Mouse (Mus musculus) lung, postnatal 14 days (tissue): ENCODE measurements around the gene Qrich2.
A peak's percentile ranks its signal among the peaks of the same experiment; 100 is the strongest.
"Not testable (repeated sequence)": the region's sequence is repeated elsewhere in the genome, so short reads cannot be mapped to it uniquely, and the experiment has no call there.

ENCODE experiments used
- DNase-seq: peaks from one replicate; pipeline ENCODE4 v3.0.0; 2021

Qrich2 gene

GRCm38 (mm10) chr11:116488693-116489375 is 22.8 kb upstream of the Qrich2 start:
- no peak for DNase-seq

DNA sequence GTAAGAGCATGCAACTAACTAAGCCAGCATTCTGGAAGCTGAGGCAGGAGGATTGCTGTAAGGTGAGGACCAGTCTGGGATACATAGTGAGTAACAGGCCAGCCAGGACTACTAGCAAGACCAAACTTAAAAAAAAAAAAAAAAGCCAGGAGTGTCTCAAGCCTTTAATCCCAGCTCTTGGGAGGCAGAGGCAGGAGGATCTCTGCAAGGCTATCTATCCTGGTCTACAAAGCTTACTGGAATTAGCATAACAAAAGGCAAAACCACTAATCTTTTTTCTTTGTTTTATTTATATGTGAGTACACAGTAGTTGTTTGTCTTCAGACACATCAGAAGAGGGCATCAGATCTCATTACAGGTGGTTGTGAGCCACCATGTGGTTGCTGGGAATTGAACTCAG is 22.2 kb upstream of the Qrich2 start:
- DNase-seq, result no peak

- DNase-seq, result no peak
Observed at GRCm38 (mm10) chr11:116484261-116484660, 18.2 kb upstream of the Qrich2 start.

GRCm38 (mm10) chr11:116481776-116482175 is 15.7 kb upstream of the Qrich2 start:
- DNase-seq, result no peak

GRCm38 (mm10) chr11:116480975-116481374 is 14.9 kb upstream of the Qrich2 start:
- no peak for DNase-seq

GRCm38 (mm10) chr11:116479832-116480231 is 13.8 kb upstream of the Qrich2 start:
- no peak for DNase-seq

- no peak for DNase-seq
Observed at GRCm38 (mm10) chr11:116478978-116479377, 12.9 kb upstream of the Qrich2 start.

DNA sequence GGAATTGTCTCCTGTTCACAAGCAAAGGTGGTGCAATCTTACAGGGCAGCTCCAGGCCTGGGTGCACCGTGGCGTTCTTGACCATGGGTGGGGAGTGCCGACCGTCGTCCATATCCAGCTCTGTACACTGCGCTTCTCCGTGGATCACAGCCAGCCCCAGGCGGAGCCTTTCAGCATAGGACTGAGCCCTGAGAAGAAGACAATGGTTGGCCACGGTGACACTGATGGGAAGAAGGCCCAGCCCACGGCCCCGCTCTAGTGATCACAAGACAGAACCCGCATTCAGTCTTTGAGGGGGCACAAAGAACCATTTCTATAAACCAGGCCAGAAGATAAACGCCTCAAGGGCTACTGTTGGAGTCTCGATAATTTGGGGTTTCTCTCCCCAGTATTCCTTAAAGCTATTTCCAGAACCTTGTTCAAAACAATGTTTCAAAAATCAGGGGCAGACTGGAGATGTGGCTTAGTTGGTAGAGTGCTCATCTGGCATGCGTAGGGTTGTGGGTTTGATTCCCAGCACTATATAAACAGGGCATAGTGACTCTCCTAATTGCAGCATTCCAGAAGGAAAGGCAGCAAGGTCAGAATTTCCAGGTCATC is 11.2 kb upstream of the Qrich2 start:
- DNase-seq, result no peak

- no peak for DNase-seq
Observed at GRCm38 (mm10) chr11:116476696-116477095, 10.7 kb upstream of the Qrich2 start.

DNA sequence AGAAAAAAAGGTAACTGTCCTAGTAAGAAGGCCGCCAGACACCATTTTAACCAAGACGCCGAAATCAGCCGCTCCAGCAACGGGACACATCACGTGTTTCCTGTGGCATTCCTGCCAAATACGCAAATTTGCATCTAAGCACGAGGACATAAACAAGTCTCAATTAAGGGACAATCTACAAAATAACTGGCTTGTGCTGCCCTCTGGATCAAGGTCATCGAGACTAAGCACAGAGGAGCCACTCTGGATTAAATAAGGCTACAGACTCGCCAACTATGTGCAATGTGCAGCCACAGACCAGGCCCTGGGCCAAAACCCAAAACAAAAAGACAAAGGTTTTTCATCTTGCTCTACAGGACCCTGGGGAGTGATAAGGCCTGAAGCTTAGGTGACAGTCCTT is 10.0 kb upstream of the Qrich2 start:
- DNase-seq, result no peak

DNA sequence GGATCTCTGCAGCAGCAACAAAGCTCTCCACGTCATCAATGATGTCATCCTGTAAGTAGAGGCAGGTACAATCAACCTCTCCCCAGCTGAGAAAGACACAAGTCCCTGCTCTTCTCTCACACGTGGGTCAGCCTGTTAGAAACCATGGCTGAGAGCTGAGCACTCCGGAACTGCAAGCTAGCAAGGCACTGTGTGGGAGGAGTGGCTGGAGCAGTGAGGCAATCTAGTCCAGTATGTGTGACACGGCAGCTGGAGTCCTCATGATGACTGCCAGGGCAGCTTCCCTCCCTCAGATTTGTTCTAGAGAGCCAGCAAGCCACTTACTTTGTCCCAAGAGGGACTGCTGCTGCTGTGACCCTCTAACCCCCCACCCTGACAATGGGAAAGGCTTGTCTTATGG is 6.2 kb upstream of the Qrich2 start:
- DNase-seq, result peak; percentile 10

- no peak for DNase-seq
Observed at GRCm38 (mm10) chr11:116470896-116471295, 4.9 kb upstream of the Qrich2 start.

DNA sequence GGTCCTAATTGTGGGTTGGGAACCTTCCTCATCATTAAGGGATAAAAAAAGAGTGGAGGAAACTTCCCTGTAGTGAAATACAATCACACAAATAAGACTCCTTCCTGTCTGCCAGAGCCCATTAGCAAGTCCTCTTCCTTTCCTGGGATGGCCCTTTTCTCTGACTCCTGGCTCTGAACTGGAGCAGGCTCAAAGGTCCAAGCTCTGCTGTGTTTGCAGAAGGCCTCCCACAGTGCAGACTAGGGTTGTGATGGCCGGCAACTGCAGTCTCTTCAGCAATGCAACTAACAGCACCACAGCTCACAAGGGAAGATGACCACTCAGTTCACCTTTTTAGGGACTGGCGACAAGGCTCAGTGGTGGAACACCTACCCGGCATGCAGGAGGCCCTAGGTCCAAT is 4.2 kb upstream of the Qrich2 start:
- DNase-seq, result no peak

DNA sequence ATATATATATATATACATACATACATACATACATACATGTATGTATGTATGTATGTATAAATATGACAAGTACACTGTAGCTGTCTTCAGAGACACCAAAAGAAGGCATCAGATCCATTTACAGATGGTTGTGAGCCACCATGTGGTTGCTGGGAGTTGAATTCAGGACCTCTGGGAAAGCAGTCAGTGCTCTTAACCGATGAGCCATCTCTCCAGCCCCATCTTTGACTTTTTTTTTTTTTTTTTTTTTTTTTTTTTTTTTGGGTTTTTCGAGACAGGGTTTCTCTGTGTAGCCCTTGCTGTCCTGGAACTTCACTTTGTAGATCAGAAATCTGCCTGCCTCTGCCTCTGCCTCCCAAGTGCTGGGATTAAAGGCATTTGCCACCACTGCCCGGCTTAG is 2.3 kb upstream of the Qrich2 start:
- DNase-seq, result not testable (repeated sequence)

- peak; percentile 91 for DNase-seq
Observed at GRCm38 (mm10) chr11:116463833-116464232, 2.2 kb downstream of the Qrich2 start.

DNA sequence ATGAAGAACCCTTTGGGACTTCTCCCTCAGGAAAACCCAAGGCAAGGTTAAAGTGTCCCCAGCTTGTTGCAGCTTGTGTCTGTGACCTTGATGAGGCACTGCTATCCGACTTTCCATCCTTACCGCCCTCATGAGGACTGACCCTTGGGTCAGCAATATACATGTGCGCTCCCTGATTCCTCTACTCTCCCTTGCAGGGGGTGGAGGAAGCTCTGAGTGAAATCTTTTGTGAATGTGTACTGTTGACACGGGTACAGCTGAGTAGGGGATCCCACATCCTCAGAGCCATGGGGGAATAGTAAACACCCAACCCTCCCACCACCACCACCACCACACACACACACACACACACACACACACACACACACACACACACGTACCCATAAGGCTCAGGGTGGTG is 2.7 kb downstream of the Qrich2 start:
- no peak for DNase-seq

DNA sequence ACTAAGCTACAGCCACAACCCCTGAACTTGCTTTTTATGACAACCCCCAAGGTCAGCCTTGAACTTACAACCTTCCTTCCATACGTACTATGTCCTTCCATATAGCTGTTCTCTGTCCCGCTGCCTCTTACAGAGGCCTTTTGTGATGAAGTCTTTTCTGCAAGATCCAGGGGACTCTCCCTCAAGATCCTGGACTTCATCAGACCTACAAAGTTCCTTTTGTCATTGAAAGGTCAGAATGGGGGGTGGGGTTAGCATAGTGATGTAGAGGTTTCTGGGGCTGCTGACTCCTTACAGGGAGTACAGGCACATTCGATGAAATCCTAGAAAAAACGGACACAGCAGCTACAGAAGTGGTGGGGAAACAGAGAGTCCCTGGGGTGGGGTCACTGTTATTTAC is 6.3 kb downstream of the Qrich2 start:
- DNase-seq, result no peak

GRCm38 (mm10) chr11:116456234-116456633 is 9.8 kb downstream of the Qrich2 start:
- DNase-seq, result no peak

GRCm38 (mm10) chr11:116453889-116454288 is 12.2 kb downstream of the Qrich2 start:
- no peak for DNase-seq

GRCm38 (mm10) chr11:116449341-116449740 is 16.7 kb downstream of the Qrich2 start:
- DNase-seq, result no peak

DNA sequence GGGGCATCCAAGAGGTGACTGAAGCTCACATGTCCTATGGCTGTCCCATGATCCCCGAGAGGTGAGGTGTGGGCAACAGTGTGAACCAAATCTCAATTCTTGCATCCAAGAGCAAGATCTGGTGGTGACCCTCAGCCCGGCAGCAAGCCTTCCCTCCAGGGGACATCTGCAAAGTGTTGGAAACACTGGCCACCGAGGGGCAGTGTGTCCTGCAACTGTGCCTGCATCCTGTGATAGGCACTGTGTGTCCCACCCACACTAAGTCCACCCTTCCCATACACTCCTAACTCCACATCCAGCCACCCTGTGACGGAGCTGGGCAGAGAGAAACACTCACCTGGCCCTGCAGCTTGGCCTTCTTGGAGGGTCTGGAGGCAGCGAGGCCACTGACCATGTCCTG is 18.2 kb downstream of the Qrich2 start:
- no peak for DNase-seq

GRCm38 (mm10) chr11:116446308-116446887 is 19.6 kb downstream of the Qrich2 start:
- DNase-seq, result no peak

GRCm38 (mm10) chr11:116445596-116446307 is 20.3 kb downstream of the Qrich2 start:
- peak; percentile 97 for DNase-seq

DNA sequence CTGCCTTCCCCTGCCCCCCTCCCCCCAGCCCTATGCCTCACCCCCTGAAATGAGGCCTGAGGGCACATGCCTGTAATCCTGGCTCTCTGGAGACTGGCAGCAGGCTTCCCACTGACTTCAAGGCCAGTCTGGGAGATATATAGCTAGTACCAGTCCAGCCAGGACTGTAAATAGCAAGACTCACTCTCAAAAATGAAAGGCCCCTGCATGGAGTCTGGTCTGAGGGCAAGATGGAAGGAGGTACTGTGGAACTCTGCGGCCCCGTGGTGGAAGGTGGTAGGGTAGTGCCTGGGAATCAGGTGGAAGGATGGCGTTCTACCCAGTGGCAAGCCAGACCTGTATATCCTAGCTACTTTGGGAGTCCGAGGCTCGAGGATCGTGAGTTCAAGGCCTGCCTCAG is 22.1 kb downstream of the Qrich2 start:
- no peak for DNase-seq
